Mouse (Mus musculus): ENCODE results near the gene Adgra3. TPM values are rescaled to one million over a fixed set of nuclear protein-coding genes. Genes with fewer than 3 reads are reported as not detected.
A peak's percentile ranks its signal among the peaks of the same experiment; 100 is the strongest.

The Adgra3 gene
- total and polyA plus RNA-seq, 3 experiments: 16.1 to 21.0 (median 16.2) TPM

GRCm38 (mm10) chr5:49965810-49966209, 93.0 kb downstream of the Adgra3 start:
- Histone ChIP-seq H3K36me3 (ENCODE audit: control insufficient read depth, insufficient read depth, low read length) (no peaks in the 10 kb centered on the region), H3K79me2 (replicated peaks; ENCODE audit: control insufficient read depth, insufficient read depth, low read length) (no peaks in the 10 kb centered on the region), H3K4me1 (ENCODE audit: control insufficient read depth, insufficient read depth, low read length) (peaks cover 3% of the 10 kb centered on the region), H3K4me3 (no peak overlapping the region), H3K9ac (ENCODE audit: low read depth, low read length) (no peak overlapping the region), H3K27ac (no peak overlapping the region), H3K27me3 (ENCODE audit: control insufficient read depth, insufficient read depth, low read length) (no peaks in the 10 kb centered on the region)
- TF ChIP-seq CTCF (IDR thresholded peaks at IDR 0.05): no peak
- TF ChIP-seq EP300 (IDR thresholded peaks at IDR 0.05; ENCODE audit: insufficient read depth, low read depth, low read length): no peak
- TF ChIP-seq POLR2A (IDR thresholded peaks at IDR 0.05; ENCODE audit: insufficient read depth, low read depth, low read length): no peak
- no peak for DNase-seq
- 36% methylated on average over 8 of the region's 8 CpGs for WGBS
- intact Hi-C loops (cut with DNase I): no loop called here

GRCm38 (mm10) chr5:49961478-49962431, 97.1 kb downstream of the Adgra3 start:
- 84% methylated on average over 20 of the region's 20 CpGs for WGBS
- no peak for TF ChIP-seq EP300 (IDR thresholded peaks at IDR 0.05; ENCODE audit: insufficient read depth, low read depth, low read length)
- TF ChIP-seq POLR2A (IDR thresholded peaks at IDR 0.05; ENCODE audit: insufficient read depth, low read depth, low read length): no peak
- TF ChIP-seq CTCF (IDR thresholded peaks at IDR 0.05): peak; percentile 77
- intact Hi-C loops (cut with DNase I): loop anchor here (2.0 kb wide), 1 partner anchor 593 kb away; no protein-coding TSS in a partner anchor
- no peaks in the 10 kb centered on the region for H3K79me2 ChIP-seq (replicated peaks; ENCODE audit: control insufficient read depth, insufficient read depth, low read length)
- no peaks in the 10 kb centered on the region; the same call in 1 of the 2 replicates for H3K4me1 ChIP-seq (ENCODE audit: control insufficient read depth, insufficient read depth, low read length)
- no peak overlapping the region for H3K27ac ChIP-seq
- DNase-seq: peak in 1 of 2 experiments; percentile 35
- H3K4me3 ChIP-seq: no peak overlapping the region
- H3K36me3 ChIP-seq (ENCODE audit: control insufficient read depth, insufficient read depth, low read length): no peaks in the 10 kb centered on the region
- H3K27me3 ChIP-seq (ENCODE audit: control insufficient read depth, insufficient read depth, low read length): no peaks in the 10 kb centered on the region
- no peak overlapping the region for H3K9ac ChIP-seq (ENCODE audit: low read depth, low read length)

- TF ChIP-seq CTCF (IDR thresholded peaks at IDR 0.05) (no peak), EP300 (IDR thresholded peaks at IDR 0.05; ENCODE audit: insufficient read depth, low read depth, low read length) (no peak), POLR2A (IDR thresholded peaks at IDR 0.05; ENCODE audit: insufficient read depth, low read depth, low read length) (no peak)
- no peak for DNase-seq
- Histone ChIP-seq H3K27me3 (ENCODE audit: control insufficient read depth, insufficient read depth, low read length) (no peaks in the 10 kb centered on the region), H3K36me3 (ENCODE audit: control insufficient read depth, insufficient read depth, low read length) (no peaks in the 10 kb centered on the region), H3K9ac (ENCODE audit: low read depth, low read length) (no peak overlapping the region), H3K27ac (no peak overlapping the region), H3K4me1 (ENCODE audit: control insufficient read depth, insufficient read depth, low read length) (no peaks in the 10 kb centered on the region), H3K79me2 (replicated peaks; ENCODE audit: control insufficient read depth, insufficient read depth, low read length) (no peaks in the 10 kb centered on the region), H3K4me3 (no peak overlapping the region)
- intact Hi-C loops (cut with DNase I): no loop called here
- 67% methylated on average over 1 of the region's 1 CpGs for WGBS
Observed at GRCm38 (mm10) chr5:49936354-49936753, 122.5 kb downstream of the Adgra3 start.

GRCm38 (mm10) chr5:49924712-49925111, 134.1 kb downstream of the Adgra3 start:
- Histone ChIP-seq H3K4me3 (no peak overlapping the region), H3K9ac (ENCODE audit: low read depth, low read length) (no peak overlapping the region), H3K4me1 (ENCODE audit: control insufficient read depth, insufficient read depth, low read length) (no peaks in the 10 kb centered on the region), H3K36me3 (ENCODE audit: control insufficient read depth, insufficient read depth, low read length) (no peaks in the 10 kb centered on the region), H3K79me2 (replicated peaks; ENCODE audit: control insufficient read depth, insufficient read depth, low read length) (no peaks in the 10 kb centered on the region), H3K27me3 (ENCODE audit: control insufficient read depth, insufficient read depth, low read length) (no peaks in the 10 kb centered on the region), H3K27ac (no peak overlapping the region)
- TF ChIP-seq POLR2A (IDR thresholded peaks at IDR 0.05; ENCODE audit: insufficient read depth, low read depth, low read length) (no peak), CTCF (IDR thresholded peaks at IDR 0.05) (no peak), EP300 (IDR thresholded peaks at IDR 0.05; ENCODE audit: insufficient read depth, low read depth, low read length) (no peak)
- no peak for DNase-seq
- intact Hi-C loops (cut with DNase I): no loop called here

GRCm38 (mm10) chr5:49915695-49916106, 143.1 kb downstream of the Adgra3 start:
- H3K36me3 ChIP-seq (ENCODE audit: control insufficient read depth, insufficient read depth, low read length): no peaks in the 10 kb centered on the region
- WGBS: 42% methylated on average over 2 of the region's 2 CpGs
- H3K9ac ChIP-seq (ENCODE audit: low read depth, low read length): no peak overlapping the region
- H3K27me3 ChIP-seq (ENCODE audit: control insufficient read depth, insufficient read depth, low read length): no peaks in the 10 kb centered on the region
- no peak for DNase-seq
- H3K4me3 ChIP-seq: no peak overlapping the region
- intact Hi-C loops (cut with DNase I): no loop called here
- no peaks in the 10 kb centered on the region for H3K4me1 ChIP-seq (ENCODE audit: control insufficient read depth, insufficient read depth, low read length)
- no peak overlapping the region for H3K27ac ChIP-seq
- TF ChIP-seq CTCF (IDR thresholded peaks at IDR 0.05) (no peak), EP300 (IDR thresholded peaks at IDR 0.05; ENCODE audit: insufficient read depth, low read depth, low read length) (no peak), POLR2A (IDR thresholded peaks at IDR 0.05; ENCODE audit: insufficient read depth, low read depth, low read length) (no peak)
- H3K79me2 ChIP-seq (replicated peaks; ENCODE audit: control insufficient read depth, insufficient read depth, low read length): no peaks in the 10 kb centered on the region
